Mouse (Mus musculus) granulocyte monocyte progenitor cell, adult 5-6 weeks (primary cell): ENCODE measurements around the gene 5430403G16Rik. TPM values are rescaled to one million over a fixed set of nuclear protein-coding genes. Genes with fewer than 3 reads are reported as not detected.
A peak's percentile ranks its signal among the peaks of the same experiment; 100 is the strongest.
"Not testable (repeated sequence)": the region's sequence is repeated elsewhere in the genome, so short reads cannot be mapped to it uniquely, and the experiment has no call there.

Source experiments
- ATAC-seq: replicated peaks from 2 replicates; pipeline ENCODE4 v1.8.0; 2016; ENCODE audit warnings: mild to moderate bottlenecking, moderate TSS enrichment, inconsistent platforms; ENCODE audit not compliant: poor library complexity, severe bottlenecking
- total RNA-seq, 2 experiments: library from RNA; stranded (forward) in 1 of 2; stranded (reverse) in 1 of 2; fragments of 200-712, 200-1000 nt in 1 of 2; fragments of >200 nt in 1 of 2; fragmentation: Nextera tagmentation in 1 of 2; gene quantifications; 2 replicates each; pipeline ENCODE4 v1.2.3; 2014 to 2017

5430403G16Rik gene
- 2.3 and 3.9 TPM in 2 replicates for total RNA-seq (2014; fragmentation: Nextera tagmentation)
- 1.1 and 1.3 TPM in 2 replicates for total RNA-seq (2017)

DNA sequence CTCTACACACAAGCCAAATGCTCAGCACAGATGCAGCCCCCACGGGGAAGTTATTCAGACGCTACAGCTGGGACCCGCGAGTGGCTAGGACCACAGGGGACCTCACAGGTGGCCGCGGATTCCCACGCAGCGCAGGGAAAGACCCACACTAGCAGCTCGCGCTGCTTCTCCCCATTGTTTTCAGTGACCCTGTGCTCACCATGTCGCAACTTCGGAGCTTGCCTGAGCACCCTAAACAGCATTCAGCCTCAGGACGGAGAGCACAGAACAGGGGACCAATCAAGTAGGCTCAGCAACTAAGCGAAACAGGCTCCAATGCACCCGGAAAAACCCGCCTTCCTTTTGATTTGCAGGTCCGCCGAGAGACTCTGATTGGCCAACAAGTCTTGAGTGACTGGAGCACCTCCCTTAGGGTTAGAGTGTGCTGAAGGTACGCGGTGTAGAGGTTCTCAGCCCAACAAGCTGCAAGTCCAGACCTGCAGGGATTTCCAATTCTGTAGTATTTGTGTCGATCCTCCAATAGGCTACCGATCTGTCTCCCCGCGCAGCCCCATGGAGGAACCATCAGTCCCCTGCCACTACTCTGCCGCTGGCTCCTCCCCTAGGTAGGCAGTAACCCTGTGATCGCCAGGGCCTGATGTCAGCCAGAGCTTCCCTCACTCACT is at the start of gene 5430403G16Rik:
TSS of gene 5430403G16Rik (minus strand) at position 505 of the 665 bp plus-strand sequence.
- ATAC-seq = peak; percentile 98

GRCm38 (mm10) chr5:109717341-109717740 is 26.5 kb upstream of the 5430403G16Rik start:
- not testable (repeated sequence) for ATAC-seq

GRCm38 (mm10) chr5:109691205-109691965 is 544 bp upstream of the 5430403G16Rik start:
- ATAC-seq = not testable (repeated sequence)

DNA sequence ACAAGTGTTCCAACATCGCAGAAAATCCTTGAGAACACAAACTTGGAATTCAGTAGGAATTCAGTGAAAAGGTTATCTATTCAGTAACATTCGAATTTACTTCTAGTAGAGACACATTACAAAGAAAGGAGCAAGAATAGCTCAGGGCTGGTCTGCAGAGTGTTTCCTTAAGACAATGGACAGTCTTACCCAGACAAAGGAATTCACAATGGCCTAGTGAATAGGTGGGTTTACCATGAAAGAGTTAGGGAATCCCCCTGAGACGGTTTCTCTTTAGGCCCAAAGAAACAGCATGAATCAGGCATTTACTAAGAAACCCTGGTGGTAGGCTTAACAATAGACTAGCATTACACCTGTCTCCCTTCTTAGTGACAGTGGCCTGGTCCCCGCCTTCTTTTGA is 7.9 kb downstream of the 5430403G16Rik start:
- ATAC-seq = no peak

Other genes starting within 250 kb of the 5430403G16Rik start
- 7.5 and 25.7 TPM in 2 replicates for gene Crlf2, start 132.0 kb downstream of the 5430403G16Rik start, total RNA-seq (2014; fragmentation: Nextera tagmentation)
- 18.1 and 23.7 TPM in 2 replicates for gene Crlf2, start 132.0 kb downstream of the 5430403G16Rik start, total RNA-seq (2017)
- gene 4930522L14Rik, start 60.8 kb upstream of the 5430403G16Rik start, total RNA-seq (2014; fragmentation: Nextera tagmentation) = 2.1 and 22.0 TPM in 2 replicates
- gene 4930522L14Rik, start 60.8 kb upstream of the 5430403G16Rik start, total RNA-seq (2017) = 16.8 and 22.8 TPM in 2 replicates
- 26.2 and 35.1 TPM in 2 replicates for gene Gm15446, start 232.4 kb upstream of the 5430403G16Rik start, total RNA-seq (2014; fragmentation: Nextera tagmentation)
- gene Gm15446, start 232.4 kb upstream of the 5430403G16Rik start, total RNA-seq (2017) = 73.0 and 188 TPM in 2 replicates